14 mouse cellular contexts compared by ENCODE assay signal in genomic region chr9:58160315-58160714, GRCm38 (mm10). TPM values are rescaled to one million over a fixed set of nuclear protein-coding genes. Genes with fewer than 3 reads are reported as not detected.
DNase-seq lines count a peak whose midpoint lies in the region; ATAC-seq and TF ChIP-seq lines count a peak whose summit lies in the region.
"Had no signal": no experiment of that assay in that cellular context is flagged by ENCODE, and none has a peak within 500 bp of the region (broad histone marks: within the 10 kb centered on the region; RNA-seq: fewer than 3 reads in every experiment).

No protein-coding gene starts in this region.

- no peak overlapping the region for H3K4me2 ChIP-seq in embryonic facial prominence, embryonic 12.5 days (replicated peaks)
- H3K4me2 ChIP-seq in limb, embryonic 15.5 days: no peak overlapping the region
- H3K4me2 ChIP-seq: neural tube, embryonic 12.5 days had no signal

- no peaks in the 10 kb centered on the region for H3K36me3 ChIP-seq in embryonic facial prominence, embryonic 12.5 days
- H3K36me3 ChIP-seq in limb, embryonic 15.5 days: no peaks in the 10 kb centered on the region
- H3K36me3 ChIP-seq: neural tube, embryonic 12.5 days had no signal

- intact Hi-C loops in gastrocnemius, adult 2 months (cut with DNase I): no loop called here
- intact Hi-C loops in gastrocnemius, postnatal 36 days (cut with DNase I): no loop called here

- H3K27me3 ChIP-seq in embryonic facial prominence, embryonic 12.5 days: no peaks in the 10 kb centered on the region
- no peaks in the 10 kb centered on the region for H3K27me3 ChIP-seq in limb, embryonic 15.5 days

- no peak for DNase-seq in gastrocnemius, adult 2 months
- no peak for DNase-seq in gastrocnemius, postnatal 36 days
- no peak for DNase-seq in layer of hippocampus, adult 2 months (ENCODE audit: low spot score in 2 of 2)
- DNase-seq in layer of hippocampus, adult 8-10 months (ENCODE audit: low spot score in 2 of 2): no peak
- DNase-seq in embryo, embryonic 11 days: no peak
- no peak for DNase-seq in adrenal gland, adult 8-10 months
- DNase-seq: adrenal gland, adult 2 months had no signal

- ATAC-seq in embryonic facial prominence, embryonic 12.5 days (ENCODE audit: insufficient number of reproducible peaks, insufficient read depth, low FRiP score, low TSS enrichment): no peak
- no peak for ATAC-seq in limb, embryonic 15.5 days (ENCODE audit: insufficient number of reproducible peaks, low FRiP score, low TSS enrichment, low read depth)
- ATAC-seq: inflammation-experienced regulatory T-cells, adult 6 months had no signal

- no peak overlapping the region for H3K4me3 ChIP-seq in gastrocnemius, adult 2 months
- H3K4me3 ChIP-seq in layer of hippocampus, adult 2 months: no peak overlapping the region
- H3K4me3 ChIP-seq in embryonic facial prominence, embryonic 12.5 days: no peak overlapping the region
- H3K4me3 ChIP-seq in limb, embryonic 15.5 days: no peak overlapping the region
- H3K4me3 ChIP-seq: erythroblast, embryonic 14.5 days; neural tube, embryonic 12.5 days had no signal

- H3K9ac ChIP-seq in embryonic facial prominence, embryonic 12.5 days: no peak overlapping the region
- H3K9ac ChIP-seq in limb, embryonic 15.5 days: no peak overlapping the region
- H3K9ac ChIP-seq: liver, embryonic 14.5 days; neural tube, embryonic 12.5 days had no signal

- peaks cover 54% of the 10 kb centered on the region for H3K4me1 ChIP-seq in embryonic facial prominence, embryonic 12.5 days
- H3K4me1 ChIP-seq in limb, embryonic 15.5 days: peaks cover 53% of the 10 kb centered on the region

- 76% methylated on average over 5 of the region's 5 CpGs for WGBS in embryonic facial prominence, embryonic 12.5 days
- 82% methylated on average over 5 of the region's 5 CpGs for WGBS in limb, embryonic 15.5 days

- H3K27ac ChIP-seq in gastrocnemius, adult 2 months: peak overlapping the region; percentile 85; the same call in 1 of the 2 replicates
- H3K27ac ChIP-seq in layer of hippocampus, adult 2 months: peak overlapping the region; percentile 83
- peak overlapping the region; percentile 98 for H3K27ac ChIP-seq in embryonic facial prominence, embryonic 12.5 days
- peak overlapping the region; percentile 98 for H3K27ac ChIP-seq in limb, embryonic 15.5 days
- H3K27ac ChIP-seq: liver, embryonic 14.5 days; neural tube, embryonic 12.5 days had no signal

- TF ChIP-seq CTCF in gastrocnemius, adult 2 months (IDR thresholded peaks at IDR 0.05): no peak
- TF ChIP-seq CTCF in layer of hippocampus, adult 2 months (conservative IDR thresholded peaks at IDR 0.05): no peak

- no peaks in the 10 kb centered on the region for H3K9me3 ChIP-seq in embryonic facial prominence, embryonic 12.5 days
- H3K9me3 ChIP-seq in limb, embryonic 15.5 days: no peaks in the 10 kb centered on the region
- H3K9me3 ChIP-seq: neural tube, embryonic 12.5 days had no signal

RNA-seq across cellular contexts. Expression of gene Ccdc33, which starts 41.7 kb away (rescaled TPM):
- not detected for total RNA-seq in gastrocnemius, adult 2 months (2021)
- total RNA-seq in gastrocnemius, postnatal 36 days (2021): not detected
- under 1 TPM; 0.29 to 0.49 TPM for total RNA-seq in layer of hippocampus, adult 2 months (2021)
- 1 to 10 TPM in 3 of 4 experiments, under 1 TPM in 1; 0.87 to 2.0 (median 1.3) TPM for total RNA-seq in layer of hippocampus, adult 8-10 months (2022)
- 0.13 and 0.50 TPM in 2 replicates for polyA plus RNA-seq in embryonic facial prominence, embryonic 12.5 days (2016; fragmentation: Nextera tagmentation; extraction: Ambion mirVana)
- polyA plus RNA-seq in limb, embryonic 15.5 days (2015; fragmentation: Nextera tagmentation; extraction: Ambion mirVana): not detected in 2 replicates
- 1 to 10 TPM in 2 of 4 experiments, under 1 TPM in 1, not detected in 1; 0.49 to 2.4 (median 1.2) TPM for total RNA-seq in adrenal gland, adult 8-10 months (2022)
- total RNA-seq: gastrocnemius, adult 8-10 months had no signal
- polyA plus RNA-seq: erythroblast, embryonic 14.5 days; inflammation-experienced regulatory T-cells, adult 6 months; liver, embryonic 14.5 days had no signal

RNA-seq across cellular contexts. Expression of gene Islr, which starts 43.8 kb away (rescaled TPM):
- total RNA-seq in gastrocnemius, adult 2 months (2021): 10 to 100 TPM; 11.9 to 26.1 TPM
- total RNA-seq in gastrocnemius, postnatal 36 days (2021): 10 to 100 TPM; 20.5 to 24.0 TPM
- 10 to 100 TPM; 12.8 to 14.2 TPM for total RNA-seq in layer of hippocampus, adult 2 months (2021)
- 10 to 100 TPM; 12.8 to 17.1 (median 13.6) TPM for total RNA-seq in layer of hippocampus, adult 8-10 months (2022)
- 88.0 and 95.6 TPM in 2 replicates for polyA plus RNA-seq in embryonic facial prominence, embryonic 12.5 days (2016; fragmentation: Nextera tagmentation; extraction: Ambion mirVana)
- 216 and 254 TPM in 2 replicates for polyA plus RNA-seq in limb, embryonic 15.5 days (2015; fragmentation: Nextera tagmentation; extraction: Ambion mirVana)
- 10 to 100 TPM; 23.6 to 40.9 (median 28.1) TPM for total RNA-seq in adrenal gland, adult 8-10 months (2022)
- polyA plus RNA-seq: erythroblast, embryonic 14.5 days had no signal

RNA-seq across cellular contexts. Expression of gene Islr2, which starts 43.8 kb away (rescaled TPM):
- total RNA-seq in gastrocnemius, adult 2 months (2021): 1 to 10 TPM; 2.6 to 3.3 TPM
- total RNA-seq in gastrocnemius, postnatal 36 days (2021): 1 to 10 TPM; 2.6 to 4.7 TPM
- total RNA-seq in layer of hippocampus, adult 2 months (2021): 100 to 1,000 TPM; 134 to 136 TPM
- 100 to 1,000 TPM in 1 of 4 experiments, 10 to 100 TPM in 3; 92.3 to 112 (median 95.9) TPM for total RNA-seq in layer of hippocampus, adult 8-10 months (2022)
- 5.3 and 7.3 TPM in 2 replicates for polyA plus RNA-seq in embryonic facial prominence, embryonic 12.5 days (2016; fragmentation: Nextera tagmentation; extraction: Ambion mirVana)
- 0.55 and 1.5 TPM in 2 replicates for polyA plus RNA-seq in limb, embryonic 15.5 days (2015; fragmentation: Nextera tagmentation; extraction: Ambion mirVana)
- 1 to 10 TPM; 1.2 to 1.9 (median 1.7) TPM for total RNA-seq in adrenal gland, adult 8-10 months (2022)
- polyA plus RNA-seq: erythroblast, embryonic 14.5 days; inflammation-experienced regulatory T-cells, adult 6 months had no signal

Comparison
In these comparisons a context has a peak if more than half of its experiments do, and no peak if none do; other contexts are left out.
1. RNA of gene Islr2, which starts 43.8 kb away (total RNA-seq): 134 to 136 TPM in layer of hippocampus, adult 2 months and 92.3 to 112 TPM in layer of hippocampus, adult 8-10 months; 2.6 to 4.7 TPM in gastrocnemius, postnatal 36 days, 2.6 to 3.3 TPM in gastrocnemius, adult 2 months and 1.2 to 1.9 TPM in adrenal gland, adult 8-10 months; every median in the first group is over 10 times any median in the second.
2. Peak in every context shown above with its lines, with median percentiles within 50 percentile points of each other: H3K27ac ChIP-seq.